Mouse (Mus musculus) midbrain, postnatal 0 days (tissue): ENCODE data around the gene Psg22. TPM values are rescaled to one million over a fixed set of nuclear protein-coding genes. Genes with fewer than 3 reads are reported as not detected.
"Not testable (repeated sequence)": the region's sequence is repeated elsewhere in the genome, so short reads cannot be mapped to it uniquely, and the experiment has no call there.

Source experiments
- ATAC-seq: fragments of 200-750 bp; cut with Nextera tagmentation; 2 replicates; pipeline ENCODE4 v1.8.0; 2017; ENCODE audit warnings: moderate number of reproducible peaks, mild to moderate bottlenecking, moderate TSS enrichment, moderate library complexity; ENCODE audit not compliant: low FRiP score
- DNase-seq: peaks from one replicate; pipeline ENCODE4 v3.0.0-alpha.2; 2015; ENCODE audit warnings: low spot score
- H3K27ac ChIP-seq: fragments of 300-500 bp; sonication (generic); 2 replicates; pipeline ENCODE4 v1.5.1; 2014; ENCODE audit warnings: low read depth, mild to moderate bottlenecking, low read length, mixed read lengths
- H3K27me3 ChIP-seq: fragments of 300-500 bp; sonication (generic); 2 replicates; pipeline ENCODE4 v1.6.1; 2014; ENCODE audit warnings: low read length, control low read depth, mixed read lengths; ENCODE audit not compliant: insufficient read depth
- H3K36me3 ChIP-seq: fragments of 300-500 bp; sonication (generic); 2 replicates; pipeline ENCODE4 v1.6.1; 2014; ENCODE audit warnings: low read length, control low read depth, mixed read lengths; ENCODE audit not compliant: insufficient read depth
- H3K4me1 ChIP-seq: fragments of 300-500 bp; sonication (generic); 2 replicates; pipeline ENCODE4 v1.6.1; 2014; ENCODE audit warnings: mild to moderate bottlenecking, control low read depth, antibody characterized with exemption, low read length, mixed read lengths; ENCODE audit not compliant: insufficient read depth
- H3K4me2 ChIP-seq: fragments of 300-500 bp; sonication (generic); 2 replicates; pipeline ENCODE4 v1.6.1; 2014; ENCODE audit warnings: low read depth, mild to moderate bottlenecking, low read length, mixed read lengths; ENCODE audit not compliant: poor library complexity, severe bottlenecking
- H3K4me3 ChIP-seq: fragments of 300-500 bp; sonication (generic); 2 replicates; pipeline ENCODE4 v1.5.1; 2014; ENCODE audit warnings: low read depth, mild to moderate bottlenecking, low read length, moderate library complexity
- H3K9ac ChIP-seq: fragments of 300-500 bp; sonication (generic); replicated peaks from 2 replicates; pipeline ENCODE4 v1.6.1; 2014; ENCODE audit warnings: mild to moderate bottlenecking, low read length, moderate library complexity, mixed read lengths; ENCODE audit not compliant: poor library complexity, severe bottlenecking
- H3K9me3 ChIP-seq: fragments of 300-500 bp; sonication (generic); 2 replicates; pipeline ENCODE4 v1.6.1; 2016; ENCODE audit warnings: low read length, control low read depth
- CTCF ChIP-seq: IDR thresholded peaks from 2 replicates; pipeline ENCODE4 v1.5.1; 2016; ENCODE audit warnings: antibody characterized with exemption, mild to moderate bottlenecking
- WGBS: fragments of 180-500 bp; shearing (Covaris S2); extraction: QIAGEN DNeasy Blood & Tissue Kit; methylation state at CpG from one replicate; pipeline ENCODE4 v1.1.7; 2014; 5-methylcytosine and 5-hydroxymethylcytosine counted together
- polyA plus RNA-seq: library from polyadenylated mRNA; unstranded; fragments of >200 nt; fragmentation: Nextera tagmentation; extraction: Ambion mirVana; gene quantifications from 2 replicates; pipeline ENCODE4 v1.2.1, GENCODE M21; 2015
- total RNA-seq: library from RNA; depleted of rRNA; stranded (reverse); fragments of >200 nt; gene quantifications from 2 replicates; pipeline ENCODE4 v1.2.3, GENCODE M21; 2014

Gene Psg22
- total and polyA plus RNA-seq, 2 experiments from 2014 or later = not detected

- Histone ChIP-seq H3K36me3 (no peaks in the 10 kb centered on the region), H3K4me3 (no peak overlapping the region), H3K4me1 (no peaks in the 10 kb centered on the region), H3K9me3 (no peaks in the 10 kb centered on the region), H3K27ac (no peak overlapping the region), H3K27me3 (no peaks in the 10 kb centered on the region), H3K9ac (no peak overlapping the region), H3K4me2 (no peak overlapping the region)
- WGBS = 56% methylated on average over 4 of the region's 4 CpGs
- no peak for ATAC-seq
- no peak for TF ChIP-seq CTCF
- DNase-seq = no peak
These were observed 2.3 kb upstream of the Psg22 start for GRCm38 (mm10) chr7:18715546-18715945.

- H3K9ac ChIP-seq = no peak overlapping the region
- no peak for ATAC-seq
- no peaks in the 10 kb centered on the region for H3K4me1 ChIP-seq
- H3K9me3 ChIP-seq = no peaks in the 10 kb centered on the region
- H3K4me2 ChIP-seq = no peak overlapping the region
- 80% methylated on average over 6 of the region's 6 CpGs for WGBS
- H3K27me3 ChIP-seq = no peaks in the 10 kb centered on the region
- no peak overlapping the region for H3K27ac ChIP-seq
- TF ChIP-seq CTCF = no peak
- H3K4me3 ChIP-seq = no peak overlapping the region
- no peaks in the 10 kb centered on the region for H3K36me3 ChIP-seq
- DNase-seq = no peak
These were observed 6.1 kb downstream of the Psg22 start for GRCm38 (mm10) chr7:18724001-18724400.

GRCm38 (mm10) chr7:18725931-18726330 lies 8.0 kb downstream of the Psg22 start:
- not testable (repeated sequence) for H3K4me3 ChIP-seq, H3K9me3 ChIP-seq, ATAC-seq, H3K4me1 ChIP-seq, H3K36me3 ChIP-seq, H3K27me3 ChIP-seq, H3K4me2 ChIP-seq, H3K27ac ChIP-seq, DNase-seq, H3K9ac ChIP-seq

GRCm38 (mm10) chr7:18728391-18728790 lies 10.5 kb downstream of the Psg22 start:
- Histone ChIP-seq H3K4me3 (no peak overlapping the region), H3K9me3 (no peaks in the 10 kb centered on the region), H3K27ac (no peak overlapping the region), H3K27me3 (no peaks in the 10 kb centered on the region), H3K4me1 (no peaks in the 10 kb centered on the region), H3K36me3 (no peaks in the 10 kb centered on the region), H3K9ac (no peak overlapping the region), H3K4me2 (no peak overlapping the region)
- TF ChIP-seq CTCF = no peak
- ATAC-seq (no peak), DNase-seq (no peak)
- WGBS = 78% methylated on average over 1 of the region's 1 CpGs

- Histone ChIP-seq H3K27me3 (no peaks in the 10 kb centered on the region), H3K36me3 (no peaks in the 10 kb centered on the region), H3K9me3 (no peaks in the 10 kb centered on the region), H3K4me2 (no peak overlapping the region), H3K9ac (no peak overlapping the region), H3K4me1 (no peaks in the 10 kb centered on the region), H3K27ac (no peak overlapping the region), H3K4me3 (no peak overlapping the region)
- DNase-seq (no peak), ATAC-seq (no peak)
- TF ChIP-seq CTCF = no peak
These were observed 15.2 kb downstream of the Psg22 start for GRCm38 (mm10) chr7:18733111-18733510.

GRCm38 (mm10) chr7:18734451-18734850 lies 16.6 kb downstream of the Psg22 start:
- no peaks in the 10 kb centered on the region for H3K27me3 ChIP-seq
- no peak overlapping the region for H3K27ac ChIP-seq
- H3K36me3 ChIP-seq = no peaks in the 10 kb centered on the region
- H3K9me3 ChIP-seq = no peaks in the 10 kb centered on the region
- H3K4me1 ChIP-seq = no peaks in the 10 kb centered on the region
- no peak for TF ChIP-seq CTCF
- no peak overlapping the region for H3K4me2 ChIP-seq
- no peak overlapping the region for H3K4me3 ChIP-seq
- H3K9ac ChIP-seq = no peak overlapping the region
- DNase-seq (no peak), ATAC-seq (no peak)
- WGBS = 91% methylated on average over 1 of the region's 1 CpGs
